Mouse (Mus musculus) lung, adult 2 months (tissue): Measurements from ENCODE around the gene Atad1.

Experiments
- CTCF ChIP-seq: fragments of 200-500 bp; IDR thresholded peaks from 2 replicates; pipeline ENCODE4 v1.5.1; 2011; ENCODE audit warnings: mild to moderate bottlenecking, low read length, control low read depth; ENCODE audit not compliant: insufficient read depth
- POLR2A ChIP-seq: fragments of 200-500 bp; IDR thresholded peaks from 2 replicates; pipeline ENCODE4 v1.6.1; 2011; ENCODE audit warnings: low read depth, mild to moderate bottlenecking, control low read depth, low read length, borderline replicate concordance; ENCODE audit errors: extremely low read depth

- TF ChIP-seq CTCF: no peak
- peak; percentile 93 for TF ChIP-seq POLR2A
Measured at GRCm38 (mm10) chr19:32756900-32757725, 17.5 kb upstream of the Atad1 start, which contains the start of gene Pten.
